Mouse (Mus musculus): Measurements from ENCODE around the gene Zdhhc16.

Gene Zdhhc16

DNA sequence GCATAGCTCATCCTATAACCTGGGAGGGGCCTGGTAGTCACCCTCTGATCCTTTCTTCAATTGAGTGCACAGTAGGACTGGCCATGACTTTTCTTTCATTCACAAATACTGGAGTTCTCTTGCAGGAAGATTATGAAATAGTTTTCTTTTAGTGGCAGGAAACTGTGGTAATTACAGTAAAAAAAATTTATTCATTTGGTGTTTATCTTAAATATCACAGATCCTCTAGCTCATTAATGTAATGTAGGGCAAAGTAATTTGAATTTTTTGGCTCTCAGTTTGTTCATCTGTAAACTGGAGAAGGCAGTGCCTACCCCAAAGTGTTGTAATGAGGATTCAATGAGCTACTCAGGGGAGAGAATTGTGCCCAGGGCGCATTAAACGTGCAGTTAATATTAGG is 59.7 kb downstream of the Zdhhc16 start:
- no peaks in the 10 kb centered on the region; the same call in 1 of the 2 replicates for H3K36me3 ChIP-seq (ENCODE audit: control insufficient read depth, insufficient read depth, low read length, poor library complexity, severe bottlenecking)
- H3K27me3 ChIP-seq (ENCODE audit: control insufficient read depth, insufficient read depth, low read length, poor library complexity, severe bottlenecking), result no peaks in the 10 kb centered on the region
- DNase-seq (ENCODE audit: low read depth, low spot score), result no peak

DNA sequence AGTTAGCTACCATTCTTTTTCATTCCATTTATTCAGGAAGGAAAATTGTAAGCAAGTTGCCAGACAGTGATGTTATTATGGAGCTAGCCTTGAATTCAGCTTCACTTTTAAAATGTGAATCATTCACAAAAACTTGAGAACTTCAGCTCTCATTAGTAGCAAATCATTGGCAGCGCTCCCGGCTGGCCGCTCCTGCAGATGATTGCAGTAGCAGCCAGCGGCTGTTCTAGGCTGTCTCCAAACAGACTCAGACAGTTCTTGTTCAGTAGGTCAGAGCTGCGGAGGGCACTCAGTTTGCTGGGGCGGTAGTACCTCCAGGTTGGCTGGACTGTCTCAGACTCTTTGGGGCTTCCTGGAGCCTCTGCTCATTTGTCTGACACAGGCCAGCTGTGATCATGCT is 60.2 kb downstream of the Zdhhc16 start:
- no peaks in the 10 kb centered on the region; the same call in 1 of the 2 replicates for H3K36me3 ChIP-seq (ENCODE audit: control insufficient read depth, insufficient read depth, low read length, poor library complexity, severe bottlenecking)
- no peak for DNase-seq (ENCODE audit: low read depth, low spot score)
- no peaks in the 10 kb centered on the region for H3K27me3 ChIP-seq (ENCODE audit: control insufficient read depth, insufficient read depth, low read length, poor library complexity, severe bottlenecking)
